Mouse (Mus musculus): ENCODE results near the gene Ppp1r21.

Gene Ppp1r21

GRCm38 (mm10) chr17:88529519-88530235 is at the start of gene Ppp1r21:
TSS of gene Ppp1r21 (plus strand) at chr17:88530118.
- DNase-seq (ENCODE audit: low spot score): peak; percentile 91

- DNase-seq (ENCODE audit: low spot score): no peak
Observed at GRCm38 (mm10) chr17:88480369-88480768, 49.5 kb upstream of the Ppp1r21 start.

- DNase-seq (ENCODE audit: low spot score): no peak
Observed at GRCm38 (mm10) chr17:88481062-88481461, 48.9 kb upstream of the Ppp1r21 start.

GRCm38 (mm10) chr17:88481587-88481986 is 48.3 kb upstream of the Ppp1r21 start:
- DNase-seq (ENCODE audit: low spot score): no peak

GRCm38 (mm10) chr17:88484539-88484938 is 45.4 kb upstream of the Ppp1r21 start:
- no peak for DNase-seq (ENCODE audit: low spot score)

- no peak for DNase-seq (ENCODE audit: low spot score)
Observed at GRCm38 (mm10) chr17:88484951-88485350, 45.0 kb upstream of the Ppp1r21 start.

GRCm38 (mm10) chr17:88490546-88490945 is 39.4 kb upstream of the Ppp1r21 start:
- no peak for DNase-seq (ENCODE audit: low spot score)

GRCm38 (mm10) chr17:88491366-88492106 is 38.4 kb upstream of the Ppp1r21 start:
- DNase-seq (ENCODE audit: low spot score): no peak

GRCm38 (mm10) chr17:88492107-88492460 is 37.8 kb upstream of the Ppp1r21 start:
- DNase-seq (ENCODE audit: low spot score): no peak

GRCm38 (mm10) chr17:88493551-88493950 is 36.4 kb upstream of the Ppp1r21 start:
- DNase-seq (ENCODE audit: low spot score): no peak

- no peak for DNase-seq (ENCODE audit: low spot score)
Observed at GRCm38 (mm10) chr17:88494121-88494771, 35.7 kb upstream of the Ppp1r21 start.

- no peak for DNase-seq (ENCODE audit: low spot score)
Observed at GRCm38 (mm10) chr17:88494772-88495132, 35.2 kb upstream of the Ppp1r21 start.

GRCm38 (mm10) chr17:88498090-88498682 is 31.7 kb upstream of the Ppp1r21 start:
- DNase-seq (ENCODE audit: low spot score): no peak

GRCm38 (mm10) chr17:88504056-88504455 is 25.9 kb upstream of the Ppp1r21 start:
- no peak for DNase-seq (ENCODE audit: low spot score)

- no peak for DNase-seq (ENCODE audit: low spot score)
Observed at GRCm38 (mm10) chr17:88505275-88505723, 24.6 kb upstream of the Ppp1r21 start.

GRCm38 (mm10) chr17:88505941-88506340 is 24.0 kb upstream of the Ppp1r21 start:
- DNase-seq (ENCODE audit: low spot score): no peak

GRCm38 (mm10) chr17:88507376-88507775 is 22.5 kb upstream of the Ppp1r21 start:
- no peak for DNase-seq (ENCODE audit: low spot score)

- DNase-seq (ENCODE audit: low spot score): peak; percentile 12
Observed at GRCm38 (mm10) chr17:88508846-88509508, 20.9 kb upstream of the Ppp1r21 start.

GRCm38 (mm10) chr17:88509999-88510398 is 19.9 kb upstream of the Ppp1r21 start:
- no peak for DNase-seq (ENCODE audit: low spot score)

GRCm38 (mm10) chr17:88511095-88511551 is 18.8 kb upstream of the Ppp1r21 start:
- peak; percentile 66 for DNase-seq (ENCODE audit: low spot score)

GRCm38 (mm10) chr17:88516477-88516876 is 13.4 kb upstream of the Ppp1r21 start:
- no peak for DNase-seq (ENCODE audit: low spot score)

GRCm38 (mm10) chr17:88527781-88528180 is 2.1 kb upstream of the Ppp1r21 start:
- no peak for DNase-seq (ENCODE audit: low spot score)
